Mouse (Mus musculus): Measurements from ENCODE around the gene Cfap74.

Cfap74 gene

GRCm38 (mm10) chr4:155409058-155409776 lies at the start of gene Cfap74:
Gene Cfap74 (plus strand): TSS chr4:155409190.
- DNase-seq (ENCODE audit: low read depth, low spot score) = peak; percentile 81

- no peak for DNase-seq (ENCODE audit: low read depth, low spot score)
These were observed 49.2 kb upstream of the Cfap74 start for GRCm38 (mm10) chr4:155359560-155360464.

GRCm38 (mm10) chr4:155360856-155361255 lies 48.1 kb upstream of the Cfap74 start:
- no peak for DNase-seq (ENCODE audit: low read depth, low spot score)

- DNase-seq (ENCODE audit: low read depth, low spot score) = peak; percentile 87
These were observed 47.6 kb upstream of the Cfap74 start, which contains the start of gene Prkcz for GRCm38 (mm10) chr4:155361303-155361791. Gene Prkcz (minus strand): TSS chr4:155361361.

GRCm38 (mm10) chr4:155362443-155362842 lies 46.5 kb upstream of the Cfap74 start:
- no peak for DNase-seq (ENCODE audit: low read depth, low spot score)

- DNase-seq (ENCODE audit: low read depth, low spot score) = no peak
These were observed 42.2 kb upstream of the Cfap74 start for GRCm38 (mm10) chr4:155366784-155367183.

GRCm38 (mm10) chr4:155367739-155368138 lies 41.3 kb upstream of the Cfap74 start:
- DNase-seq (ENCODE audit: low read depth, low spot score) = no peak

GRCm38 (mm10) chr4:155368684-155369083 lies 40.3 kb upstream of the Cfap74 start:
- peak; percentile 54 for DNase-seq (ENCODE audit: low read depth, low spot score)

- no peak for DNase-seq (ENCODE audit: low read depth, low spot score)
These were observed 38.0 kb upstream of the Cfap74 start for GRCm38 (mm10) chr4:155370737-155371715.

- no peak for DNase-seq (ENCODE audit: low read depth, low spot score)
These were observed 36.9 kb upstream of the Cfap74 start for GRCm38 (mm10) chr4:155371797-155372735.

- no peak for DNase-seq (ENCODE audit: low read depth, low spot score)
These were observed 27.0 kb upstream of the Cfap74 start for GRCm38 (mm10) chr4:155381974-155382373.

- no peak for DNase-seq (ENCODE audit: low read depth, low spot score)
These were observed 26.2 kb upstream of the Cfap74 start for GRCm38 (mm10) chr4:155382752-155383151.

GRCm38 (mm10) chr4:155383326-155383725 lies 25.7 kb upstream of the Cfap74 start:
- DNase-seq (ENCODE audit: low read depth, low spot score) = no peak

- DNase-seq (ENCODE audit: low read depth, low spot score) = no peak
These were observed 21.8 kb upstream of the Cfap74 start for GRCm38 (mm10) chr4:155387166-155387565.

GRCm38 (mm10) chr4:155395471-155395870 lies 13.5 kb upstream of the Cfap74 start:
- no peak for DNase-seq (ENCODE audit: low read depth, low spot score)

GRCm38 (mm10) chr4:155396751-155397150 lies 12.2 kb upstream of the Cfap74 start:
- DNase-seq (ENCODE audit: low read depth, low spot score) = no peak

- no peak for DNase-seq (ENCODE audit: low read depth, low spot score)
These were observed 11.3 kb upstream of the Cfap74 start, which contains the start of gene Gabrd for GRCm38 (mm10) chr4:155397511-155398221. Gene Gabrd (minus strand): TSS chr4:155398112.

GRCm38 (mm10) chr4:155398222-155398540 lies 10.8 kb upstream of the Cfap74 start:
- no peak for DNase-seq (ENCODE audit: low read depth, low spot score)

- no peak for DNase-seq (ENCODE audit: low read depth, low spot score)
These were observed 7.9 kb upstream of the Cfap74 start for GRCm38 (mm10) chr4:155401121-155401520.
